Mouse (Mus musculus) kidney, adult 8-10 months (tissue): ENCODE measurements around the gene Edc4.
"Not testable (repeated sequence)": the region's sequence is repeated elsewhere in the genome, so short reads cannot be mapped to it uniquely, and the experiment has no call there.

Experiments used
- DNase-seq, 2 experiments: peaks; one replicate each; pipeline ENCODE4 v3.0.0; 2022

Edc4 gene

DNA sequence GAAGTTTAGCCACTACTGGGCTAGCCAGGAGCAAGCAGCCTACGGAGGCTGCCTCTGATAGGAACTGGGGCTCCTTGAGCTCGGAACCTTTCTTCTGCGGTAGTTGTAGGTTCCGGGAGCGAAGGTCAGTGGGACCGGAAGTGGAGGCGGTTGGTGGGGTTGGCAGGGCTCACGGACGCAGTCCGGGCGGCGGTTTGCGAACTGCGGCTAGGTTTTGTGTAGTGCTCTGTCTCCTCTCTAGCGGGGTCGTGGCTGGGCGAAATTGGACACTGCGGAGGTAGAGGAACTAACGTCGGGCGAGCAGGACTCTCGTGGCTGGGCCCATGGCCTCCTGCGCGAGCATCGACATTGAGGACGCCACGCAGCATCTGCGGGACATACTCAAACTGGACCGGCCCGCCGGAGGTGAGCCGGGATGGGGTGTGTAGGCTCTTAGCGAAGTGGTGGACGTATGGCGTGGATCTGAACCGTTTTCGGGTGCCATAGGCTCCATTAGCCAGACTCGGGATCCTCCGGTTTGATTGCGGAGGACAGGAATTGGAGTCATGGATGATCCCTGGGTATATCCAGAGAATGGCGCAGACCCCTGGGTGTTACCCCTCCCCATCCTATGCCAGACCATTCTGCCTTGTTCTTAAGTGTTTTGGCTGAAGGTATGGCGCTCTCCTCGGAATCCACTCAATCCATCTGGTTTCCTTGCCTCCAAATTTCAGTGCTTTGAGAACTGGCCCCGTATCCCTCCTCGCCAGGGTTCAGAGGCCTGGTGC is at the start of gene Edc4:
Edc4 (plus strand) TSS at position 128 of the 767 bp plus-strand sequence.
- DNase-seq = peak; percentile 70 to 89

DNA sequence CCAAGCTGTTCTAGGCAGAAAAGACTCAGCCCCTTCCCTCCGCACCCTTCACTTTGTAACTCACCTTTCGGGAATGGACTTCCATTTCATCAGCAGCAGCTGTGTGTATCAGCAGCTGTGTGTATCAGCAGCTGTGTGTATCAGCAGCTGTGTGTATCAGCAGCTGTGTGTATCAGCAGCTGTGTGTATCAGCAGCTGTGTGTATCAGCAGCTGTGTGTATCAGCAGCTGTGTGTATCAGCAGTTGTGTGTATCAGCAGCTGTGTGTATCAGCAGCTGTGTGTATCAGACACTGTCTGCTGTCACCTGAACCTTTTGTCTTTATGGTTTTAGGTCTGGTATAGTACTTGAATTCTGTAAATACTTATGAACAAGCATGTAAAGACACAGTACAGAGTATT is 46.9 kb upstream of the Edc4 start:
- DNase-seq = not testable (repeated sequence)

DNA sequence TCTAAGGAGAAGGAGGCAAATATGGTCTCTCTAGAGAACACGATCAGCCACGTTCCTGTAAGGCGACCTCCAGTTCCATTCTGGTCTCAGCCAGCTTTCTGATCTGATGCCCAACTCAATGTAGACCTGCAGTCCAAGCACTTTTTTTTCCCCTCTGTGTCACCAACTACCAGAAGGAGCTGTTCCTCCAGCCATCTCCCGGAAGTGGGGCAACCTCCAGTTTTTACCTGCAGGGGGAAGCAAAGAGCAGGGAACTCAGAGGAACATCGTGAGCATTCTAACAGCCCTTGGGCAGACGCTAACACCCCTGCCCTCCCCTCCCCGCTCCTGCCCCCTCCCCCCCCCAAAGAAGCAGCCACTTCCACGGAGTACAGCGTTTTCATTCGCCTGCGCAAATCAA is 45.4 kb upstream of the Edc4 start:
- peak; percentile 75 to 88 for DNase-seq

DNA sequence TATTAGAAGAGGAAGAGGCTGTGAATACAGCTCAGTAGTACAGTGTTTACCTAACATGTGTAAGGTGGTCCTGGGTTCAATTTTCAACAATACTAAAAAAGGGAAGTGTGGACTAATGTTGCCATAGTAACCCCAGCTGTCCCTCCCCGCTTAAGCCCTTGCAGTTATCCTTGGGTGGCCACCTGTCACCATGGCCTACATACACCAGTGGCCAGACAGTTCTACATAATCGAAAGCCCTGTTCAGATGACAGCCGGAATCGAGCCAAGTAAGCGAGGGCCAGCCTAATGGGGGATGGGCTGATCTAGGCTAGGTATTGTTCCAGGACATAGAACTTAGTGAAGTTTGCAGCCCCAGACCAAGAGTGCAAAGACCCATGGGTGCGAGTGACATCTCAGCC is 43.7 kb upstream of the Edc4 start:
- no peak for DNase-seq

DNA sequence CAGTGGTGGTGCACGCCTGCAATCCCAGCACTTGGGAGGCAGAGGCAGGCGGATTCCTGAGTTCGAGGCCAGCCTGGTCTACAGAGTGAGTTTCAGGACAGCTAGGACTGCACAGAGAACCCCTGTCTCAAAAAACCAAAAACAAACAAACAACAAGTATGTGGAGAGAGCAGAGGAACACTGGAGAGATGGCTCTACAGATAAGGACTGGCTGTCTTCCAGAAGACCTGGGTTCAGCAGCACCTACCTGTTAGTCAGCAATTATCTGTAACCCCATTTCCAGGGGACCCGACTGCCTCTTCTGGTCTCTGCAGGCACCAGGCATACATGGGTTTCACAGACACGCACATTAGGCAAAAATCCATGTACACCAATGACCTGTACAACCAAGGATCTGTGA is 41.5 kb upstream of the Edc4 start:
- no peak for DNase-seq

DNA sequence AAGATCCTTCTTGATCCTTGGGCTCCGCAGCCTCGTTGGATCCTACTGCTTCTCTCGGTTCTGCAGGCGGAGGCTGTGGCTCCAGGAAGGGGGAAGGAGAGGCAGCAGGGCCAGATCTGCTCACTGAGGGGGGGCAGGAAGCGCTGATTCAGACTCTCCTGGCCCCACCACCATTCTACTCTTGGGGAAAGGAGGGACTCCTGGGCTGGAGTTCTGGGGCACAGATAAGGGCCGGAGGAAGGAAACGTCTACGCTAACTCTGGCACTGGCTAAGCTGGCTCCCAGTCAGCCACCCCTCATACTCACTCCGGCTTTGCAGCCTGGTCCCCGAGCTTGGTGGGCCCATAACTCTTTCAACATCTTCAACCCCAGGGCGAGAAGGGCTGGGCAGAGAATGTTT is 34.0 kb upstream of the Edc4 start:
- no peak for DNase-seq

DNA sequence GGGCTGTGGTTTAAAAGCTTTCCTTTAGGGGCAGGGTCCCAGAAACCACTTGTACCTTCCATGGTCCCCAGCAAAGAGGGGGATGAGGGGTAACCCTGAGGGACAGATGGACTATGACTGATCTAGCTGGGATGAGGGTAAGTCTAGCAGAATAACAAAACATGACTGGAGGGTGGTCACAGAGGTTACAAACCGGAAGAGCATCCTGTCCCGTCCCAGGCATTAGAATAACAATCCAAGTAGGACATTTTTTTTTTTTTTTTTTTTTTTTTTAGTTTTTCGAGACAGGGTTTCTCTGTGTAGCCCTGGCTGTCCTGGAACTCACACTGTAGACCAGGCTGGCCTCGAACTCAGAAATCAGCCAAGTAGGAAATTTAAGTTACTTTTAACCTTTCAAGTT is 30.7 kb upstream of the Edc4 start:
- no peak for DNase-seq

DNA sequence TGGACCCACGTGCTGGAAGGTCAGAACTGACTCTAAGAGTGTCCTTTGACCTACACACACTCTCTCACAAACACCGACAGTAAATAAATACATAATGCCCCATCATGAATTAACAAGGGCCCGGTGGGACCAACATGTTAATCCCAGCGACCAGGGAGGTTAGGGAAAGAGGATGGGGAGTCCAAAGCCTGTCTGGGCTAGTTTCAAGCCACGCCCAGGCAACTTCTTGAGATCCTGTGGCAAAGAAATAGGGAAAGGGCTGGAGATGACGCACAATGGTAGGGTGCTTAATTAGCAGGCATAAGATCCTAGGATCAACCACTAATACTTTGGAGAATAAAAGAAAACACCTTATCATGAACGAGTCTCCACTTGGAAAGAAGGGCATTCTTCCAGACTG is 30.1 kb upstream of the Edc4 start:
- DNase-seq = peak in 1 of 2 experiments; percentile 4

DNA sequence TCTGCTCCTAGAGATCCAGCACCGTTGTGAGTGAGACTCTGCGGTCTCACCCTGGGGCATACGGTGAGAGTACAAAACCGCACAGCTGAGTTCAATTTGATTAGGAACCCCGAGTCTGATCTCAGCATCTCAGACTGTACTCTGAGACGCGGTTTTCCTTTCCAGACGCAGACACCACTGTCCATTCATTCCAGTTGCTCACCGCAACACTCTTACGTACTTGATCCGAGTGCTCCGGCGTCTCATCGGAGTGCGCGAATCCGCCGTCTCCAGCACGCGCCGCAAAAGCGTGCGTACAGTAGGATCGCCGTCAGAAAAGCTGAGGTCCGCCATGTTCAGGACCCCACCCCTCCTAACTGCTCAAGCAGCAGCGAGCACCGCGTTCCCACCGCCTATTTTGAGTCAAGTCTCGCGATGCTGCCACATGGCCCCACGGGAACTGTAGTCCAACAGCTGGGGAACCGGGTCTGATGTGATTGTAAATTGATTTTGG is 29.0 kb upstream of the Edc4 start:
- DNase-seq = peak; percentile 84 to 87

DNA sequence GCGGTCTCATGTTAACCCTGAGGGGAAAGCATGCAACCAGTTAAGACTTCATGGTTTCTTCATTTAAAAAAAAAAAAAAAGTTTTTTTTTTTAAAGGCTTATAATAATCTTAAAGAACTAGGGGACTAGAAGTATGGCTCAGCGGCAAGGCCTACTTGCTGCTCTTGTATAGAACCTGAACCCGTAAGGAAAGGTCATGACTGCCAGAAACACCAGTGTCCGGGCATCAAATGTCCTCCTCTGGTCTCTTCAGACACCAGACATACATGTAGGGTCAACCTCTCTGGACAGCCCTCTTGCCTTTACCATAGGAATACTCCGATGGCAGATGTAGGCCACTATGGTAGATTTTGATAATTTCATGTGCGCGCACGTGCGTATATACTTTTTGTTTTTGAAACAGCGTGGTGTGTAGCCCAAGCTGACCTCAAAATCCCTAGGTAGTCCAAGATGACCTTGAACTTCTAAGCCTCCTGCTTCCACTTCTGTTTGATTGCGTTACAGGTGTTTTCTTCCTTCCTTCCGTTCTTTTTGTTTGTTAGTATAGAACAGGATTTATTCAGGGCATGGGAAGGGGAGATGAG is 28.4 kb upstream of the Edc4 start:
- no peak for DNase-seq

DNA sequence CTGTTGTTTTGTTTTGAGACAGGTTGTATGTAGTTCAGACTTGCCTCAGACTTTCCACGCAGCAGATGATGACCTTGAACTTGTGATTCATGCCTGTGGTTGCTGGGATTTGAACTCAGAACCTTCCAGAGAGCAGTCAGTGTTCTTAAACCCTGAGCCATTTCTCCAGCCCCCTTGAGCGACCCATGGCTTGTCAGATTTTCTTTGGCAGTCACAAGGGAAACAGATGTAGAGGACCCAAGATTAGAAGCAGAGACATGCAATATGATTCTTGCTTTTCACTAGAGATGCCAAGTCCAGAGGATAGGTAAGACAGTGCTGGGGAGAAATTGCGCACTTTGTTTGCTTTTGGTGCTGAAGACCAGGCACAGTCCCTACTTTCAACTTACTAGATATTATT is 27.5 kb upstream of the Edc4 start, which contains the start of gene Cenpt:
Cenpt (minus strand) TSS at position 101 of the 400 bp plus-strand sequence.
- DNase-seq = no peak

DNA sequence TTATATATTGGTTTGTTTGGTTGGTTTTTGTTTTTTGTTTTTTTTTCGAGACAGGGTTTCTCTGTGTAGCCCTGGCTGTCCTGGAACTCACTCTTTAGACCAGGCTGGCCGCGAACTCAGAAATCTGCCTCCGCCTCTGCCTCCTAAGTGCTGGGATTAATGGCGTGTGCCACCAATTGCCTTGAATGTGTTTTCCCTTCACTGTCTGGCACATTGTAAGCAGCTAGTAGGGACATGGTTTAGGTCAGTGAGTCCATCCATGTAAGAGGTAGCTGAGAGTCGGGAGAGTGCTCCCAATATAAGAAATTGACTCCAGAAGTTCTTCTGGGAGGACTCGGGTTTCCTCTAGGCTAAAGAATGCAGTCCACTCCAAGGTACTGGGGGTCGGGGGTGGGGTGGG is 26.4 kb upstream of the Edc4 start:
- no peak for DNase-seq

DNA sequence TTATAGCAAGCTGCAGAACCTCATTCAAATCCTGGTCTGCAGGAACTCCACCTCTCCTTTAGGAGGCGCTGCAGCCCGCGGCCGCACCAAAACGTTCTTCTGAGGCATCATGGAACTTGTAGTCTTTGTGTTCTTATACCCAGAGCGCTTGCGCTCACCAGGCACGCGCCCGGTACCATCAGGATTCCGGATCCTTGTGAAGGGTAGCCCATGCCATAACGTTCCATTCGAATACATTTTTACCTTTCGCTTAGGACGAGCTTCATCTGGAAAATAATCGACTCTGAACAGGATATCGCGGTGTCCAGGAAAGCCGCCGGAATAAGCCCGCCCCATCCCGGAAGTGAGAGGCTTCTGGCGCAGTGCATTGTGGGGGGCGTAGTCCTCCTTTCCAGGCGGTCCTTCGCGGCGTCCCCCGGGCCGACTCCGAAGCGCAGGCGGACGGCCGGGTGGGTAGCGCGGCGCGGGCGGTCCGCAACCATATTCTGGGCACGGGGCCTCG is 25.9 kb upstream of the Edc4 start, which contains the start of gene Thap11:
Thap11 (plus strand) TSS at position 418 of the 502 bp plus-strand sequence.
- DNase-seq = peak; percentile 87 to 91

DNA sequence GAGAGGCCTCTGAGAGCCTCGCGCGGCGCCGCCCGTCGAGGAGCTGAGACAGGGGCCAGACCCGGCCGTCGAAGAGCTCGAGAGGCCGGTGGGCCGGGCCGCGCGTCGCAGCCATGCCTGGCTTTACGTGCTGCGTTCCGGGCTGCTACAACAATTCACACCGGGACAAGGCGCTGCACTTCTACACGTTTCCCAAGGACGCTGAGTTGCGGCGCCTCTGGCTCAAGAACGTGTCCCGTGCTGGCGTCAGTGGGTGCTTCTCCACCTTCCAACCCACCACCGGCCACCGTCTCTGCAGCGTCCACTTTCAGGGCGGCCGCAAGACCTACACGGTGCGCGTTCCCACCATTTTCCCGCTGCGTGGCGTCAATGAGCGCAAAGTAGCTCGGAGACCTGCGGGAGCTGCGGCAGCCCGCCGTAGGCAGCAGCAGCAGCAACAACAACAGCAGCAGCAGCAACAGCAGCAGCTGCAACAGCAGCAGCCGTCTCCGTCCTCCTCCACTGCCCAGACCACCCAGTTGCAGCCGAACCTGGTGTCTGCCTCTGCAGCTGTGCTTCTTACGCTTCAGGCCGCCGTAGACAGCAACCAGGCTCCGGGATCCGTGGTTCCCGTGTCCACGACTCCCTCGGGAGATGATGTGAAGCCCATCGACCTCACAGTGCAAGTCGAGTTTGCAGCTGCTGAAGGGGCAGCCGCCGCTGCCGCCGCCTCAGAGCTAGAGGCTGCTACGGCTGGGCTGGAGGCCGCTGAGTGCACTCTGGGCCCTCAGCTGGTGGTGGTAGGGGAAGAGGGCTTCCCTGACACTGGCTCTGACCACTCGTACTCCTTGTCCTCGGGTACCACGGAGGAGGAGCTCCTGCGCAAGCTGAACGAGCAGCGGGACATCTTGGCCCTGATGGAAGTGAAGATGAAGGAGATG is 25.2 kb upstream of the Edc4 start:
- DNase-seq = peak in 1 of 2 experiments; percentile 42

DNA sequence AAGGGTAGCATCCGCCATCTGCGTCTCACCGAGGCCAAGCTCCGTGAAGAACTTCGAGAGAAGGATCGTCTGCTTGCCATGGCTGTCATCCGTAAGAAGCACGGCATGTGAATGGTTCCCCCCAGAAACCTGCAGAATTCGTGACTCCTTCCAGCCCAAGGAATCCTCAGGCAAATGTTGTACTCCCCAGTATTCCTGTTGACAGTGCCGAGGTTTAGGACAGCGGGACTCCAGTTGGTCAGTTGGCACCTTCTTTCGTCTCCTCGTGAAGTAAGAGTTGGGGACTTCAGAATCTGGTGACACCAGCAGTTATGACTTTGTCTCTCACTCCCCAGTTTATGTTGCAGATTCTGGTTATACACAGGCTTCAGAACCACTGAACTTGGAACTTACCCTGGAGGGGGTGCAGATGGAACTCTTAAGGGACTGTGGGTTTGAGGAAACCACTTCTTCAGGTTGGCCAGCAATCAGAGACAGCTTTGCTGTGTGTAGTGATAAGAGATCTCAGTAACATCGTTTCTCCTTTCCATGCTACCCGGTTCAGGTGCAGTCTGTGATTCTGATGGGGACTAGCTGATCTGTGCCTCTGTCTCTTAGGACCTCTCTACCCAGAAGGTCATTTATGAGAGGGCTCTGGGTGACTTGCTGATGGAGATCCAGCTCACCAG is 24.4 kb upstream of the Edc4 start:
- DNase-seq = no peak

DNA sequence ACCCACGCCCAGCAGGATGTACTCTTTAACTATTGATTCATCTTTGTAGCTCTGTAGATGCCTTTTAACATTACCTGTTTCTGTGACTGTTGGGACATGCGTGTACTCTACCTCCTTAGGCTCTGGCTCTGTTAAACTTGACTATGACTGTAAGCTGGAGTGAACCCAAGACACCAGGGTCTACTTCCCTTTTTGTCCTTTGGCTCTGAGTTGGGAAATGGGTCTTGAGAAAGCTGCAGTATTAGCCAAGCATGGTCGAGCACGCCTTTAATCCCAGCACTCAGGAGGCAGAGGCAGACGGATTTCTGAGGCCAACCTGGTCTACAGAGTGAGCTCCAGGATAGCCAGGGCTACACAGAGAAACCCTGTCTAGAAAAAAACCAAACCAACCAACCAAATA is 22.2 kb upstream of the Edc4 start:
- DNase-seq = no peak

DNA sequence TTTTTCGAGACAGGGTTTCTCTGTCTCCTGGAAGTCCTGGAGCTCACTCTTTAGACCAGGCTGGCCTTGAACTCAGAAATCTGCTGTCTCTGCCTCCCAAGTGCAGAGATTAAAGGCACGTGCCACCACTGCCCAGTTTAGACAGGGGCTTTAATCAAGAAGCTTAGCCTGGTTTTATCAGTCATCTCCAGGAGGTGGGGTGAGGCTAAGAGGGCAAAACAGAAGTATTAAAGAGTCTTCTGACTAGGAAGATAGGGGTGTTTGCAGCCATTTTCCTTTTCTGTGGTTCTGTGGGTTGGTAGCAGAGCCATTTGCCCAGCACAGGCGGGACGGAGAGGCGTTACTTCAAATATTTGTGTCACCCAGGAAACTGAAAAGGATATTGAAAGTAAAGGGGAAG is 21.4 kb upstream of the Edc4 start:
- DNase-seq = no peak

DNA sequence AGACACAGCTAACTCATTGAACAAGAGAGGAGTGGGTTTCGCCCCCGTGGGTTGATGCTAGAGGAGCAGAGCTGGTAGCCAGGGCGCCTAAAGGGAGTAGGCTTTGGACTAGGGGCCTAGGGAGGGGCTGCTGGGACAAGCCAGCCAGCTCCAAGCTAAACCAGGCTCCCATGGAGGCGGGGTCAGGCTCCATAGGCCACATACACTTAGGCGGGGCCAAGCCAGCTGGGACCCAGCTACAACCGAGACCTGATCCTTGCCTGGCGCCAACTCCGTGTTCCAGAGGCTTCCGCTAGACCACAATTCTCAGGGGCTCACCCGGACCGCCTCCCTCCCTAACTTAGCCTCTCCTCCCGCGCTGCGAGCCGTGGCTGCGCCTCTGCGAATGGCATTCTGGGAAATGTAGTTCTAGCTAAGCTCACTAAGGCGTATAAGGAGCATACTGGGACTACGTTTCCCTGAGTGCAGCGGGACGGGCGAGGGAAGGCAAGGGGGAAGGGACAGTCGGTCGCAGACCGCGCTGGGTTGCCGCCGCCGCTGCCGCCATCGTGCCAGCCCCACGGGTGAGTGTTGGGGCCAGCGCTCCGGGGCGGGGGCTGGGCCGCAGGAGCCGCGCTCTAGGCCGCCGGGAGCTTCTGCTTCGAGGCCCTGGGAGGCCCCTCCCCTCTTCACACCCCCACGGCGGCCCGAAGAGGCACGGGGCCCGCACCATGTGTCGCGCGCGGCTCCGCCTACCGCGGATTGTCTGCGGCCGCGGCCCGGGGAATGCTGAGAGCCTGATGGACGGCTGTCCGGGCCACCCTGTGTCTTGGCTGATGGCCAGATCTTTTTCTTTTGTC is 20.3 kb upstream of the Edc4 start, which contains the start of gene Nutf2:
Nutf2 (plus strand) TSS at position 438 of the 839 bp plus-strand sequence.
- peak; percentile 96 to 98 for DNase-seq

DNA sequence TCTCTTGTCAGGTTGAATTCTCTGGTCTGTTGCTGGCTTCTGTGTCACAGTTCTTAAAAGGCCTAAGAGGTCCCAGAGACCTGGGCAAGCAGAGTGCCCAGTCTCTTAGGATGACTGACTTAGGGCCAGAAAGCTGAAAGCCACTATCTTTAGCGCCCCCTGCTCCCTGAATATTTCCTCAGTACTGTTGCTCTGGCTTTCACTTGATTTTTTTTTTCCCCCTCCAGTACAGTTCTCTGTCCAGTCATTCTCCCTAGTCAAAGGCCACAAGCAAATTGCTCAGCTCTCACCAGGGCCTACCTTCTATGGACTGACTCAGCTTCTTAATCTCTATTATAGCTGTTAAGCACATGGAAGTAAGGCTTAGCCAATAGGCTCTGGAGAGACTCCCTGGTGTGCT is 18.7 kb upstream of the Edc4 start:
- DNase-seq = no peak

DNA sequence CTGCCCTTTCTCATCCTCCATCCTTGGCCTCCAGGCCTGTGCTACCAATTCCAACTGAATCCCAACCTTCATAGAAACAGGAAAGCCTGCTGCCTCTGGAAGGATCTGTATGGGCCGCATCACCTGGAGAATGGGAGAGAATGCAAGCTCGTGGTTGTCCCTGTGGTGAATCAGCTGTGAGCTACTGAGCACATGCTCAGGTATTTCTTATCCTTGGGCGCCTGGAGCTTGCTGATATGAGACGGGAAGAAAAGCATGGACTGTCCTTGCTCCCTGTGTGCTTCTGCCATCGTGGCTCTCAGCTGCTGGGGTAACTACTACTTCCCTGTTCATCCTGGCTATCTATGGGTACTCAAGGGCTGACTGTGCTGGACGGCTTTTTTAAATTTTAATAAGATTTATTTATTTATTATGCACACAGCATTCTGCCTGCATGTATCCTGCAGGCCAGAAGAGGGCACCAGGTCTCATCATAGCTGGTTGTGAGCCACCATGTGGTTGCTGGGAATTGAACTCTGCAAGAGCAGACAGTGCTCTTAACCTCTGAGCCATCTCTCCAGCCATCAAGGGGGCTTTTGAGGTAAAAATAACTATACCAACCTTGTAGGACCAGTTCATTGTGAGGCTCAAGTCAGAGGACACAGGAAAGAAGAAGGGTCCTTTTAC is 14.2 kb upstream of the Edc4 start:
- DNase-seq = no peak

DNA sequence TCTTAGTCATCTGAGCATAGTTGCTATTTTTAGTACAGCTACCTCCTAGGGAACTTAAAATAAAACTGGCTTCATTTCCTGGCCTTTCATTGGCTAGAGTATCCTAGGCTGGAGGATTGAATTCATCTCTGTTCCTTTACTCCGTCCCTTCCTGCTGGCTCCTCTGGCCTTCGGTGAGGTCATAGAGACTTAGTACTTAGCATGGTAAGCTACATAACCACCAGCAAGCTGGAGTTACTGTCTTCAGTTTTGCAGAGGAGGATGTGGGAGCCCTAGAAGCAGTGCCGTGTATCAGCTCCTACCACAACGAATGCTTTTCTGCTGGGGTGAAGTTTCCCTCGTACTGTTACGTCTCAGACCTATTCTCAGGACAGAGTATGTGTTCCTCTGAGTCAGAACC is 6.4 kb upstream of the Edc4 start:
- DNase-seq = no peak
